Mouse (Mus musculus): ENCODE results near the gene Tlr6.

DNA sequence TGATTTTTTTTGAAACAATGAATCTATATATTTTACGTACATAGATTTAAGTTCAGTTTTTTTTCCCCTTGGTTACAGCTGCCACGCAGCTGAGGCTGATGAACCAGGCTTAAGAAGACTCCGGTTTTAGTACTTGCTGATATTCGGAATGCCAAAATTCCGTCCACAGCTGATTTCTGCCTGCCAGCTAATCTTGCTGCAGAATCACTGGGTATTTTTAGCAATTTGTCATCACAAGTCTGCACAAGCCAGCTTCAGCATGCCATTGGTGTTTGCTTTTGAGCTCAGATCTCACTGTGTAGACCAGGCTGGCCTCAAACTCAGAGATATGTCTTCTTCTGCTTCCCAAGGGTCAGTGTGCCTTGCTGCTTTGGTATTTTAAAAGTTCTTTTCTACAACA, 8.4 kb downstream of the Tlr6 start:
- TF ChIP-seq POLR2A (IDR thresholded peaks at IDR 0.05; ENCODE audit: borderline replicate concordance, low read depth, low read length) (no peak), CTCF (IDR thresholded peaks at IDR 0.05; ENCODE audit: low read depth, low read length) (no peak)
